Mouse (Mus musculus) forebrain, embryonic 11.5 days (tissue): ENCODE results near the gene Rap2b. TPM values are rescaled to one million over a fixed set of nuclear protein-coding genes. Genes with fewer than 3 reads are reported as not detected.

Source experiments
- ATAC-seq: fragments of 200-750 bp; cut with Nextera tagmentation; replicated peaks from 2 replicates; pipeline ENCODE4 v1.8.0; 2017; ENCODE audit warnings: moderate TSS enrichment; ENCODE audit not compliant: low FRiP score
- DNase-seq: peaks from one replicate; pipeline ENCODE4 v3.0.0-alpha.2; 2017; ENCODE audit warnings: low spot score
- H3K27ac ChIP-seq: fragments of 300-500 bp; sonication (generic); 2 replicates; pipeline ENCODE4 v1.5.1; 2014; ENCODE audit warnings: low read depth, low read length
- H3K27me3 ChIP-seq: fragments of 300-500 bp; sonication (generic); 2 replicates; pipeline ENCODE4 v1.6.1; 2014; ENCODE audit warnings: mild to moderate bottlenecking, low read length, mixed read lengths; ENCODE audit not compliant: control insufficient read depth, insufficient read depth
- H3K36me3 ChIP-seq: fragments of 300-500 bp; sonication (generic); 2 replicates; pipeline ENCODE4 v1.6.1; 2014; ENCODE audit warnings: mild to moderate bottlenecking, low read length, moderate library complexity, mixed read lengths; ENCODE audit not compliant: control insufficient read depth, insufficient read depth
- H3K4me1 ChIP-seq: fragments of 300-500 bp; sonication (generic); replicated peaks from 2 replicates; pipeline ENCODE4 v1.6.1; 2014; ENCODE audit warnings: low read length, mixed read lengths; ENCODE audit not compliant: control insufficient read depth, insufficient read depth
- H3K4me2 ChIP-seq: fragments of 300-500 bp; sonication (generic); 2 replicates; pipeline ENCODE4 v1.6.1; 2014; ENCODE audit warnings: low read depth, mild to moderate bottlenecking, low read length, moderate library complexity, mixed read lengths; ENCODE audit not compliant: severe bottlenecking
- H3K4me3 ChIP-seq: fragments of 300-500 bp; sonication (generic); 2 replicates; pipeline ENCODE4 v1.5.1; 2014; ENCODE audit warnings: low read depth, low read length
- H3K9ac ChIP-seq: fragments of 300-500 bp; sonication (generic); 2 replicates; pipeline ENCODE4 v1.6.1; 2014; ENCODE audit warnings: low read length
- H3K9me3 ChIP-seq: fragments of 300-500 bp; sonication (generic); 2 replicates; pipeline ENCODE4 v1.6.1; 2016; ENCODE audit warnings: low read length, mixed read lengths; ENCODE audit not compliant: control insufficient read depth
- WGBS: fragments of 180-500 bp; shearing (Covaris S2); extraction: QIAGEN DNeasy Blood & Tissue Kit; methylation state at CpG from one replicate; pipeline ENCODE4 v1.1.7; 2014; 5-methylcytosine and 5-hydroxymethylcytosine counted together
- polyA plus RNA-seq: library from polyadenylated mRNA; unstranded; fragments of >200 nt; fragmentation: Nextera tagmentation; extraction: Ambion mirVana; gene quantifications from 2 replicates; pipeline ENCODE4 v1.2.1, GENCODE M21; 2014

The Rap2b gene
- polyA plus RNA-seq, 1 experiment from 2014 or later = 14.7 TPM

DNA sequence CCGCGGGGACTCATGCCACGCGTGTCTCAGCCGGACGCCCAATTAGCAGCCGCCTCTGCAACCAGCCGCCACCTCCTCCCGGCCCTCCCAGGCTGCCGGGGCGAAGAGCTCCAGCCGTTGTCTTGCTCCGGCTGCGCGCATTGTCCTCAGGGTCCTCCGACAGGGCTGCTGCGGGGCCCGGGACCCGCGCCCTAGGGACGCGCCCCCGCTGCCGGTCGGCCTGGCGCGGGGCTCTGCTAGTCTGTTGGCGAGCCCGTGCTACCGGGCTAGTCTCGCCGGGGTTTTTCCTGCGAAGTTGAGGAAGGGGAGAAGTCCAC is 3.2 kb downstream of the Rap2b start:
- 0% methylated on average over 16 of the region's 33 CpGs for WGBS
- peak; percentile 49 for ATAC-seq
- H3K4me2 ChIP-seq = peak overlapping the region; percentile 70

DNA sequence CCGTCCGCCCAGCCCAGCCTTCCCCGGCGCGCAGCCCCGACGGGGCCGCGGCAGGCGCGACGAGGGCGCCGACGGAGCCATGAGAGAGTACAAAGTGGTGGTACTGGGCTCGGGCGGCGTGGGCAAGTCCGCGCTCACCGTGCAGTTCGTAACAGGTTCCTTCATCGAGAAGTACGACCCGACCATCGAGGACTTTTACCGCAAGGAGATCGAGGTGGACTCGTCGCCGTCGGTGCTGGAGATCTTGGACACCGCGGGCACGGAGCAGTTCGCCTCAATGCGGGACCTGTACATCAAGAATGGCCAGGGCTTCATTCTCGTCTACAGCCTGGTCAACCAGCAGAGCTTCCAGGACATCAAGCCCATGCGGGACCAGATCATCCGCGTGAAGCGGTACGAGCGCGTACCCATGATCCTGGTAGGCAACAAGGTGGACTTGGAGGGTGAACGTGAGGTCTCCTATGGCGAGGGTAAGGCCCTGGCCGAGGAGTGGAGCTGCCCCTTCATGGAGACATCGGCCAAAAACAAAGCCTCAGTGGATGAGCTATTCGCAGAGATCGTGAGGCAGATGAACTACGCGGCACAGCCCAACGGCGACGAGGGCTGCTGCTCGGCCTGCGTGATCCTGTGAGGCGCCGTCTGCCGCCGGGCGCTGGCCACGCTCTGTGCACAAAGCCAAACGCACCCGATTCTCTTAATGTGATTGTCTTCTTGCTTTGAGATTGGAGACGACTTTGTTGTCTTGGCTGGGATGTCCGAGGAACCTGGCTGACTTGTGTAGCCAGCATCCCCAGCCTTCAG is 3.7 kb downstream of the Rap2b start:
- Histone ChIP-seq H3K9me3 (no peaks in the 10 kb centered on the region), H3K4me1 (no peaks in the 10 kb centered on the region), H3K27ac (peak overlapping the region; percentile 68), H3K36me3 (no peaks in the 10 kb centered on the region), H3K9ac (peak overlapping the region; percentile 86), H3K4me3 (peak overlapping the region; percentile 82), H3K4me2 (peak overlapping the region; percentile 70), H3K27me3 (no peaks in the 10 kb centered on the region)
- peak; percentile 71 for DNase-seq
- peak; percentile 3 for ATAC-seq
- WGBS = under 1% methylated on average over 68 of the region's 68 CpGs

More for the DNA sequence above, 3.2 kb downstream of the Rap2b start:
- H3K27me3 ChIP-seq = no peaks in the 10 kb centered on the region
- H3K4me1 ChIP-seq = no peaks in the 10 kb centered on the region
- peak overlapping the region; percentile 86 for H3K9ac ChIP-seq
- peak overlapping the region; percentile 82 for H3K4me3 ChIP-seq
- peak overlapping the region; percentile 68 for H3K27ac ChIP-seq
- H3K36me3 ChIP-seq = no peaks in the 10 kb centered on the region
- DNase-seq = no peak
- H3K9me3 ChIP-seq = no peaks in the 10 kb centered on the region

DNA sequence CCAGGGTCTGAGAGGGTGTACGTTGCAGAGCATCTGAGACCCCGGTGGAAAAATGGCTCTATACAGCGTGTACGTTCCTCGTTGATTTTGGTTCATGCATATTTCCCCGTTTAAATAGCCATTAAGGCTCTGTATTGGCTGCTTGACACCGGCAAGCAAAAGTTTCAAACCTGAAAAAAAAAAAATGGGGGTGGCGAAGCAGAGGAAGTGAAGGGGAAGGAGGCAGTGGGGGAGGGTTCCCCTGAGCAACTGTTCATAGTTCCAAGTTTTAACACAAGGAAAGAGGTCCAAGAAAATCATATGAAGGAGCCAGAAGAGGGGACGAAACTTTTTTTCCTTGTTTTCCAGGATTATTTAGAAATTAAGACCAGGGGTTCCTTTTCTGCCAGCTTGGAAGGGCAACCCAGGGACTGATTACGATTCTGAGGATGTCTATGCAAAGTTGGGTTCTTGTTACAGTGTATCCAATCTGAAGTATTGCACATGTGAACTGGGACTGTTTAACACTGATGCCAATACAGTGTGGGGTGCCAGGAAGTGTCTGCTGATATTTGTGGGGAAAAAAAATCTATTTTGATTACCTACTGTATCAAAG is 4.4 kb downstream of the Rap2b start, which contains the start of gene B430305J03Rik:
Gene B430305J03Rik (minus strand): TSS at position 173 of the 595 bp plus-strand sequence.
- Histone ChIP-seq H3K27ac (peak within 1 kb of the TSS; percentile 68), H3K27me3 (no peaks in the 10 kb centered on the region), H3K4me3 (peak within 1 kb of the TSS; percentile 82), H3K4me2 (peak within 1 kb of the TSS; percentile 70), H3K36me3 (no peaks in the 10 kb centered on the region), H3K9me3 (no peaks in the 10 kb centered on the region), H3K9ac (peak within 1 kb of the TSS; percentile 86), H3K4me1 (no peaks in the 10 kb centered on the region)
- no peak for ATAC-seq
- WGBS = 3% methylated on average over 10 of the region's 10 CpGs
- DNase-seq = no peak

DNA sequence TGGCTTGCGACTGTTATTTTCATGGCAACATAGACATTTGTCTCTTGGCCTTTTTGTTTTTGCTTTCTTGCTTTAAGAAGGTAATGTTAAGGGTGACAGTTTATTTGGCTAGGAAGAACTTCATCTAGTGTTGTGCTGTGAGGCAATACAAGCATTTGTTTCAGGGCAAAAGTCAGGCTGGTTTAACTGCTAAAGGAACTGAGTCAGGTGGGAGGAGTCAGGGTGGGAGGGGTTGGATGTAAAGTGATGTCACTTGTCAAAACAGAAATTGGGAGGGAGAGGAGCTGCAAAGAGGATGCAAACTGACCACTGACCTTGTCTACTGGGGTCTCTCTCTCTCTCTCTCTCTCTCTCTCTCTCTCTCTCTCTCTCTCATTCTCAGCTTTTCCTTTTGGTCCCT is 7.0 kb downstream of the Rap2b start:
- H3K27me3 ChIP-seq = no peaks in the 10 kb centered on the region
- no peak overlapping the region for H3K27ac ChIP-seq
- no peak overlapping the region for H3K4me3 ChIP-seq
- no peak for ATAC-seq
- no peaks in the 10 kb centered on the region for H3K4me1 ChIP-seq
- 97% methylated on average over 1 of the region's 1 CpGs for WGBS
- no peak overlapping the region for H3K4me2 ChIP-seq
- H3K9ac ChIP-seq = no peak overlapping the region
- H3K9me3 ChIP-seq = no peaks in the 10 kb centered on the region
- DNase-seq = no peak
- no peaks in the 10 kb centered on the region for H3K36me3 ChIP-seq

DNA sequence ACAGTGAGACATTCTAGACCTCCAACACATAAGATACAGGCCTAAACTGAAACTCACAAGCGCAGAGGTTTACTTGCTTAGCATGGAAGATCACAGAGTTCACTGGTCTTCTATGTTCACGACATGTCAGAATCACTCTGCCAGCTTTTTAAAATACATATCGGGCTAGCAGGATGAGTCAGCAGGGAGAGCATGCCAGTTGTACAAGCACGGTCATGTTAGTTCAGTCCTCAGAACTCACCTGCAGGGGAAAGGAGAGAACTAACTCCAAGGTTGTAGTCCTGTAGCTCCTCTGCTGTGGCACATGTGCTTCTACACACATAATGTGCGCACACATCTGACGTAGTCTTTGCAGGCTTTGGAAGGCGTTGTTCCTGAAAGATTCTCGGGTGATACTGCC is 14.6 kb downstream of the Rap2b start:
- no peak overlapping the region for H3K9ac ChIP-seq
- ATAC-seq (no peak), DNase-seq (no peak)
- no peak overlapping the region for H3K4me3 ChIP-seq
- H3K9me3 ChIP-seq = no peaks in the 10 kb centered on the region
- 92% methylated on average over 8 of the region's 8 CpGs for WGBS
- H3K27ac ChIP-seq = no peak overlapping the region
- no peaks in the 10 kb centered on the region for H3K27me3 ChIP-seq
- H3K4me1 ChIP-seq = no peaks in the 10 kb centered on the region
- H3K36me3 ChIP-seq = no peaks in the 10 kb centered on the region
- no peak overlapping the region for H3K4me2 ChIP-seq

DNA sequence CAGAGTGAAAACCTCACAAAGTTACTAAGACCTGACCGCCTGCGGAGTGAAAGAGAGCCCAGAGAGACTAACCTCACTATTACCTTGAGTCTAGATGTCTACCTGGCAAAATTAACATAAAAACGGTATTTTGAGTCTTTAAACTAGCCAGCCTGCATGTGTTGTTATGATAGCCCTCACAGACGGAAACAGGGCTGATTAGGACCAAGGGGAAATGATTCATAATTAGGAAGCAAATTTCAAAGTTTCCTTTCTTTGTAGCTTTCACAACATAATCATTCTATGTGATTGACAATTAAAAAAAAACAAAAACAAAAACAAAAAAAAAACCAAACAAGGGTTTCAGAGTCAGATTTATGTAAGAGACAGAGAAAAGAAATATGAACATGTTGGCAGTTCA is 24.9 kb downstream of the Rap2b start:
- 79% methylated on average over 4 of the region's 4 CpGs for WGBS

DNA sequence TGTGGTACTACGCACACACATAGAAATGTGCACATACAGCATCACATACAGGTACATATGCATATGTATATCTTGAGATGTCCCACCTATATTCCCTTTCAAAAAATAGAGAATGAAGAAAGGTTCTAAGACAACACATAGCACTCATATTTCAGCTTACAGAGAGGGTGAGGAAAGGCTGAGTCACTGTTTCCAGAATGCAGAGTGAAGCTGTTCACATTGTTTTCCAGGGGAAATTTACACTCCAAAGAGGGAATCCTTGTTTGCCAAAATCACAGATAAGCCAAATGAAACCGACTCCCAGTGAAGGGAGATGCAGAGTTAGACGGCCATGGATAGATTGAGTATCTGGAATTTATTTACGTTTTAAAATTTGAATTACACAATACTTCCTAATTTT is 30.1 kb downstream of the Rap2b start:
- Histone ChIP-seq H3K27ac (no peak overlapping the region), H3K4me2 (no peak overlapping the region), H3K4me3 (no peak overlapping the region), H3K27me3 (no peaks in the 10 kb centered on the region), H3K36me3 (no peaks in the 10 kb centered on the region), H3K9me3 (no peaks in the 10 kb centered on the region), H3K4me1 (no peaks in the 10 kb centered on the region), H3K9ac (no peak overlapping the region)
- DNase-seq (no peak), ATAC-seq (no peak)
- 80% methylated on average over 4 of the region's 4 CpGs for WGBS

More for the DNA sequence above, 24.9 kb downstream of the Rap2b start:
- no peak overlapping the region for H3K27ac ChIP-seq
- H3K4me1 ChIP-seq = no peaks in the 10 kb centered on the region
- H3K9ac ChIP-seq = no peak overlapping the region
- H3K4me2 ChIP-seq = no peak overlapping the region
- DNase-seq (no peak), ATAC-seq (no peak)
- no peaks in the 10 kb centered on the region for H3K36me3 ChIP-seq
- no peak overlapping the region for H3K4me3 ChIP-seq
- H3K9me3 ChIP-seq = no peaks in the 10 kb centered on the region
- no peaks in the 10 kb centered on the region for H3K27me3 ChIP-seq

DNA sequence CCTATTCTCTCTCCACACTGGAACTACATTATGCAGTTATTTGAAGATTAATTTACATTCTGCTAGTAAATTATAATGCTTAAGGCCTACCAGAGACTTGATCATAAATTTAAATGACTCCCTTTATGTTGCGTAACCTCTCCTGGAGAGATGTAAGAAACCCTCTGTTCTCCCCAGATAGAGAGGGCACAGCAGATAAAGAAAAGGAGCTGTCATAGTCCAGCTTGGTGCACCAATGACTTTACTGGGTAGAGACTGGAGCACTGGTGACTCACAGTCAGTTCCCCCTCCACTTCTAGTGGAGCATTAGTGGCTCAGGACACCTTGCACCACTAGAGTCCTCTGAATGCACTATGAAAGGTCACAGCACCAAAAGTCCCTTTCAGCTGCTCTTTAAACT is 31.4 kb downstream of the Rap2b start:
- DNase-seq = no peak

DNA sequence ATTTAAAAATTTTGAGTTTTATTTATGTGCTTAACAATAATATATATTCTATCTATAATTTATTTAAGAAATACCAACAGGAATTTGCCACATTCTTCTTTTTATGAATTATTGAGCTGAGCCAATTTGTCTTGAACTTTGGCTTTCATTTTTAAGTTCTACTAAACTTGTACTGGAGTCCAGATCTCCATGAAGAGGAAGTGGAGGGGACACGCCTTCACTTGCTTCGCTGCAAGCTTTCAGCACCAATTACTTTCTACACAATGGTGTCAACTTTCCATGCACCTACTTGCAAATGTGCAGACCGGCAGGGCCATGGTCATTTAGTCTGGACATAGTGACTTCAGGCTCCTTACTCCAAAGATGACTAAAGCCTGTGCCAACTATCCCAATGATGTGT is 32.1 kb downstream of the Rap2b start:
- no peak overlapping the region for H3K4me2 ChIP-seq
- H3K4me3 ChIP-seq = no peak overlapping the region
- no peak overlapping the region for H3K27ac ChIP-seq
- H3K36me3 ChIP-seq = no peaks in the 10 kb centered on the region
- ATAC-seq (no peak), DNase-seq (no peak)
- no peak overlapping the region for H3K9ac ChIP-seq
- 76% methylated on average over 3 of the region's 3 CpGs for WGBS
- H3K27me3 ChIP-seq = no peaks in the 10 kb centered on the region
- H3K9me3 ChIP-seq = no peaks in the 10 kb centered on the region
- no peaks in the 10 kb centered on the region for H3K4me1 ChIP-seq

More for the DNA sequence above, 31.4 kb downstream of the Rap2b start:
- Histone ChIP-seq H3K4me2 (no peak overlapping the region), H3K27me3 (no peaks in the 10 kb centered on the region), H3K27ac (no peak overlapping the region), H3K4me1 (no peaks in the 10 kb centered on the region), H3K9me3 (no peaks in the 10 kb centered on the region), H3K4me3 (no peak overlapping the region), H3K36me3 (no peaks in the 10 kb centered on the region), H3K9ac (no peak overlapping the region)
- WGBS = 95% methylated on average over 1 of the region's 1 CpGs
- no peak for ATAC-seq
